17 mouse cellular contexts compared by ENCODE assay signal in genomic region chr1:169840056-169840728, GRCm38 (mm10).
"Had no signal": no experiment of that assay in that cellular context is flagged by ENCODE, and none has a peak within 500 bp of the region (broad histone marks: within the 10 kb centered on the region; RNA-seq: fewer than 3 reads in every experiment).

No protein-coding gene starts in this region.

- DNase-seq: kidney, adult 2 months; kidney, postnatal 25 days; layer of hippocampus, postnatal 36 days; liver; lung, adult 18-20 months; lung, postnatal 14 days; thymus, adult 18-20 months; thymus, postnatal 36 days had no signal

- H3K36me3 ChIP-seq: limb, embryonic 10.5 days; limb, embryonic 13.5 days; liver, embryonic 12.5 days; liver, embryonic 15.5 days; lung, embryonic 15.5 days; midbrain, embryonic 12.5 days had no signal

- H3K9ac ChIP-seq: limb, embryonic 13.5 days; liver, embryonic 12.5 days; liver, embryonic 15.5 days; lung, embryonic 15.5 days; midbrain, embryonic 12.5 days had no signal

- H3K4me2 ChIP-seq: limb, embryonic 13.5 days; liver, embryonic 12.5 days; liver, embryonic 15.5 days; lung, embryonic 15.5 days; midbrain, embryonic 12.5 days had no signal

- H3K27ac ChIP-seq: kidney, postnatal 0 days; limb, embryonic 10.5 days; limb, embryonic 13.5 days; liver, embryonic 12.5 days; liver, embryonic 15.5 days; lung, embryonic 15.5 days; macrophage; midbrain, embryonic 12.5 days had no signal

- H3K4me3 ChIP-seq: limb, embryonic 10.5 days; limb, embryonic 13.5 days; liver, embryonic 12.5 days; liver, embryonic 15.5 days; lung, embryonic 15.5 days; midbrain, embryonic 12.5 days had no signal

- ATAC-seq: liver, embryonic 12.5 days; midbrain, embryonic 16.5 days had no signal

- H3K27me3 ChIP-seq: limb, embryonic 13.5 days; liver, embryonic 12.5 days; liver, embryonic 15.5 days; lung, embryonic 15.5 days; midbrain, embryonic 12.5 days had no signal

- H3K9me3 ChIP-seq: limb, embryonic 10.5 days; limb, embryonic 13.5 days; liver, embryonic 12.5 days; liver, embryonic 15.5 days; lung, embryonic 15.5 days; midbrain, embryonic 12.5 days had no signal

- H3K4me1 ChIP-seq: limb, embryonic 10.5 days; limb, embryonic 13.5 days; liver, embryonic 12.5 days; liver, embryonic 15.5 days; lung, embryonic 15.5 days; midbrain, embryonic 12.5 days had no signal
